Mouse (Mus musculus) forebrain, embryonic 13.5 days (tissue): ENCODE results near the gene Taar7b. TPM values are rescaled to one million over a fixed set of nuclear protein-coding genes. Genes with fewer than 3 reads are reported as not detected.
A peak's percentile ranks its signal among the peaks of the same experiment; 100 is the strongest.

Experiments used
- ATAC-seq: fragments of 200-750 bp; cut with Nextera tagmentation; 2 replicates; pipeline ENCODE4 v1.8.0; 2017
- H3K27ac ChIP-seq: fragments of 300-500 bp; sonication (generic); 2 replicates; pipeline ENCODE4 v1.5.1; 2015; ENCODE audit warnings: inconsistent platforms, mild to moderate bottlenecking, moderate library complexity
- H3K27me3 ChIP-seq: fragments of 300-500 bp; sonication (generic); 2 replicates; pipeline ENCODE4 v1.6.1; 2015; ENCODE audit warnings: mild to moderate bottlenecking, inconsistent platforms
- H3K36me3 ChIP-seq: fragments of 300-500 bp; sonication (generic); 2 replicates; pipeline ENCODE4 v1.6.1; 2015; ENCODE audit warnings: mild to moderate bottlenecking, inconsistent platforms; ENCODE audit not compliant: poor library complexity, severe bottlenecking
- H3K4me1 ChIP-seq: fragments of 300-500 bp; sonication (generic); 2 replicates; pipeline ENCODE4 v1.6.1; 2015; ENCODE audit warnings: inconsistent platforms
- H3K4me2 ChIP-seq: fragments of 300-500 bp; sonication (generic); 2 replicates; pipeline ENCODE4 v1.6.1; 2015; ENCODE audit warnings: inconsistent platforms, mild to moderate bottlenecking, moderate library complexity
- H3K4me3 ChIP-seq: fragments of 300-500 bp; sonication (generic); 2 replicates; pipeline ENCODE4 v1.5.1; 2015; ENCODE audit warnings: mild to moderate bottlenecking, inconsistent platforms
- H3K9ac ChIP-seq: fragments of 300-500 bp; sonication (generic); 2 replicates; pipeline ENCODE4 v1.6.1; 2015; ENCODE audit warnings: mild to moderate bottlenecking, inconsistent platforms
- H3K9me3 ChIP-seq: fragments of 300-500 bp; sonication (generic); replicated peaks from 2 replicates; pipeline ENCODE4 v1.6.1; 2016; ENCODE audit warnings: inconsistent platforms
- WGBS: fragments of 180-500 bp; shearing (Covaris S2); methylation state at CpG from one replicate; pipeline ENCODE4 v1.1.7; 2015; 5-methylcytosine and 5-hydroxymethylcytosine counted together
- polyA plus RNA-seq: library from polyadenylated mRNA; unstranded; fragments of >200 nt; fragmentation: Nextera tagmentation; extraction: Ambion mirVana; gene quantifications from 2 replicates; pipeline ENCODE4 v1.2.1, GENCODE M21; 2015

Taar7b gene
- not detected in 2 replicates for polyA plus RNA-seq

- H3K9me3 ChIP-seq, result no peaks in the 10 kb centered on the region
- no peak within 1 kb of the TSS for H3K9ac ChIP-seq
- no peak within 1 kb of the TSS for H3K4me2 ChIP-seq
- no peaks in the 10 kb centered on the region for H3K36me3 ChIP-seq
- H3K4me1 ChIP-seq, result no peaks in the 10 kb centered on the region
- no peaks in the 10 kb centered on the region for H3K27me3 ChIP-seq
- 92% methylated on average over 1 of the region's 1 CpGs for WGBS
- no peak within 1 kb of the TSS for H3K27ac ChIP-seq
- H3K4me3 ChIP-seq, result no peak within 1 kb of the TSS
- no peak for ATAC-seq
Observed at GRCm38 (mm10) chr10:23999639-24000038, at the start of gene Taar7b. Gene Taar7b (plus strand): TSS chr10:23999939.

- H3K36me3 ChIP-seq, result no peaks in the 10 kb centered on the region
- no peaks in the 10 kb centered on the region for H3K9me3 ChIP-seq
- H3K27me3 ChIP-seq, result no peaks in the 10 kb centered on the region
- 82% methylated on average over 6 of the region's 6 CpGs for WGBS
- no peak overlapping the region for H3K4me2 ChIP-seq
- H3K27ac ChIP-seq, result no peak overlapping the region
- peaks cover 7% of the 10 kb centered on the region; the same call in 1 of the 2 replicates for H3K4me1 ChIP-seq
- H3K9ac ChIP-seq, result no peak overlapping the region
- no peak overlapping the region for H3K4me3 ChIP-seq
- ATAC-seq, result no peak
Observed at GRCm38 (mm10) chr10:23951714-23952113, 48.0 kb upstream of the Taar7b start.

- no peak for ATAC-seq
- Histone ChIP-seq H3K27ac (no peak overlapping the region), H3K9me3 (no peaks in the 10 kb centered on the region), H3K36me3 (no peaks in the 10 kb centered on the region), H3K4me1 (peaks cover 9% of the 10 kb centered on the region; the same call in 1 of the 2 replicates), H3K4me3 (no peak overlapping the region), H3K9ac (no peak overlapping the region), H3K27me3 (no peaks in the 10 kb centered on the region), H3K4me2 (no peak overlapping the region)
- WGBS, result 62% methylated on average over 3 of the region's 3 CpGs
Observed at GRCm38 (mm10) chr10:23959071-23959470, 40.7 kb upstream of the Taar7b start.

- Histone ChIP-seq H3K27ac (no peak within 1 kb of the TSS), H3K27me3 (no peaks in the 10 kb centered on the region), H3K4me3 (no peak within 1 kb of the TSS), H3K36me3 (no peaks in the 10 kb centered on the region), H3K4me1 (peaks cover 6% of the 10 kb centered on the region; the same call in 1 of the 2 replicates), H3K9ac (no peak within 1 kb of the TSS), H3K4me2 (no peak within 1 kb of the TSS), H3K9me3 (no peaks in the 10 kb centered on the region)
- no peak for ATAC-seq
- 93% methylated on average over 13 of the region's 13 CpGs for WGBS
Observed at GRCm38 (mm10) chr10:23960444-23960915, 39.3 kb upstream of the Taar7b start, which contains the start of gene Taar4. Gene Taar4 (plus strand): TSS chr10:23960494.

- H3K27ac ChIP-seq, result no peak overlapping the region
- no peaks in the 10 kb centered on the region for H3K27me3 ChIP-seq
- H3K36me3 ChIP-seq, result no peaks in the 10 kb centered on the region
- H3K4me2 ChIP-seq, result no peak overlapping the region
- ATAC-seq, result peak; percentile 50; the same call in 1 of the 2 replicates
- no peak overlapping the region for H3K9ac ChIP-seq
- no peak overlapping the region for H3K4me3 ChIP-seq
- H3K9me3 ChIP-seq, result no peaks in the 10 kb centered on the region
- 53% methylated on average over 3 of the region's 3 CpGs for whole genome bisulfite sequencing
- peaks cover 6% of the 10 kb centered on the region; the same call in 1 of the 2 replicates for H3K4me1 ChIP-seq
Observed at GRCm38 (mm10) chr10:23963444-23963843, 36.3 kb upstream of the Taar7b start.

- H3K36me3 ChIP-seq, result no peaks in the 10 kb centered on the region
- no peak overlapping the region for H3K4me2 ChIP-seq
- no peak overlapping the region for H3K4me3 ChIP-seq
- no peak for ATAC-seq
- H3K27ac ChIP-seq, result no peak overlapping the region
- H3K27me3 ChIP-seq, result no peaks in the 10 kb centered on the region
- 94% methylated on average over 6 of the region's 6 CpGs for WGBS
- peaks cover 6% of the 10 kb centered on the region; the same call in 1 of the 2 replicates for H3K4me1 ChIP-seq
- H3K9me3 ChIP-seq, result no peaks in the 10 kb centered on the region
- no peak overlapping the region for H3K9ac ChIP-seq
Observed at GRCm38 (mm10) chr10:23964921-23965610, 34.7 kb upstream of the Taar7b start.

GRCm38 (mm10) chr10:23970656-23971165, 29.0 kb upstream of the Taar7b start, which contains the start of gene Taar5:
Gene Taar5 (plus strand): TSS chr10:23970706.
- H3K36me3 ChIP-seq, result no peaks in the 10 kb centered on the region
- no peak for ATAC-seq
- no peak within 1 kb of the TSS for H3K9ac ChIP-seq
- H3K4me1 ChIP-seq, result no peaks in the 10 kb centered on the region
- H3K27me3 ChIP-seq, result no peaks in the 10 kb centered on the region
- H3K4me3 ChIP-seq, result no peak within 1 kb of the TSS
- H3K9me3 ChIP-seq, result no peaks in the 10 kb centered on the region
- H3K4me2 ChIP-seq, result no peak within 1 kb of the TSS
- WGBS, result 90% methylated on average over 11 of the region's 11 CpGs
- H3K27ac ChIP-seq, result no peak within 1 kb of the TSS

GRCm38 (mm10) chr10:23971256-23971655, 28.5 kb upstream of the Taar7b start:
- H3K4me2 ChIP-seq, result no peak overlapping the region
- WGBS, result 88% methylated on average over 5 of the region's 5 CpGs

GRCm38 (mm10) chr10:23977958-23978357, 21.8 kb upstream of the Taar7b start:
- H3K27me3 ChIP-seq, result no peaks in the 10 kb centered on the region
- 44% methylated on average over 4 of the region's 4 CpGs for WGBS
- no peaks in the 10 kb centered on the region for H3K9me3 ChIP-seq
- H3K9ac ChIP-seq, result no peak overlapping the region
- H3K4me2 ChIP-seq, result no peak overlapping the region
- no peaks in the 10 kb centered on the region for H3K36me3 ChIP-seq
- no peak for ATAC-seq
- H3K4me3 ChIP-seq, result no peak overlapping the region
- no peak overlapping the region for H3K27ac ChIP-seq
- no peaks in the 10 kb centered on the region for H3K4me1 ChIP-seq

More at GRCm38 (mm10) chr10:23971256-23971655, 28.5 kb upstream of the Taar7b start:
- Histone ChIP-seq H3K9me3 (no peaks in the 10 kb centered on the region), H3K27me3 (no peaks in the 10 kb centered on the region), H3K4me1 (no peaks in the 10 kb centered on the region), H3K4me3 (no peak overlapping the region), H3K9ac (no peak overlapping the region), H3K27ac (no peak overlapping the region), H3K36me3 (no peaks in the 10 kb centered on the region)
- ATAC-seq, result no peak

- ATAC-seq, result peak; percentile 89
- WGBS, result 44% methylated on average over 16 of the region's 16 CpGs
- Histone ChIP-seq H3K27me3 (no peaks in the 10 kb centered on the region), H3K4me1 (no peaks in the 10 kb centered on the region), H3K4me3 (no peak overlapping the region), H3K9me3 (no peaks in the 10 kb centered on the region), H3K4me2 (no peak overlapping the region), H3K27ac (no peak overlapping the region), H3K9ac (no peak overlapping the region), H3K36me3 (no peaks in the 10 kb centered on the region)
Observed at GRCm38 (mm10) chr10:23978901-23979705, 20.6 kb upstream of the Taar7b start.

GRCm38 (mm10) chr10:23985546-23985945, 14.2 kb upstream of the Taar7b start, which contains the start of gene Taar6:
Gene Taar6 (minus strand): TSS chr10:23985646.
- H3K4me2 ChIP-seq, result no peak within 1 kb of the TSS
- H3K9me3 ChIP-seq, result no peaks in the 10 kb centered on the region
- no peaks in the 10 kb centered on the region for H3K36me3 ChIP-seq
- H3K4me1 ChIP-seq, result no peaks in the 10 kb centered on the region
- no peaks in the 10 kb centered on the region for H3K27me3 ChIP-seq
- no peak within 1 kb of the TSS for H3K9ac ChIP-seq
- H3K4me3 ChIP-seq, result no peak within 1 kb of the TSS
- H3K27ac ChIP-seq, result no peak within 1 kb of the TSS
- WGBS, result 85% methylated on average over 8 of the region's 8 CpGs
- ATAC-seq, result no peak

GRCm38 (mm10) chr10:23986419-23986818, 13.3 kb upstream of the Taar7b start:
- H3K4me1 ChIP-seq, result no peaks in the 10 kb centered on the region
- H3K4me2 ChIP-seq, result no peak overlapping the region
- H3K27ac ChIP-seq, result no peak overlapping the region
- 78% methylated on average over 5 of the region's 5 CpGs for WGBS
- H3K4me3 ChIP-seq, result no peak overlapping the region
- no peaks in the 10 kb centered on the region for H3K36me3 ChIP-seq
- H3K9ac ChIP-seq, result no peak overlapping the region
- H3K9me3 ChIP-seq, result no peaks in the 10 kb centered on the region
- no peak for ATAC-seq
- no peaks in the 10 kb centered on the region for H3K27me3 ChIP-seq
